Mouse (Mus musculus) thymus, postnatal 10 days (tissue): Measurements from ENCODE around the gene Akr1b7.
"Not testable (repeated sequence)": the region's sequence is repeated elsewhere in the genome, so short reads cannot be mapped to it uniquely, and the experiment has no call there.

Experiments used
- DNase-seq, 2 experiments: peaks; one replicate each; pipeline ENCODE4 v3.0.0; 2021; ENCODE audit warnings: low spot score in 2 of 2

The Akr1b7 gene

DNA sequence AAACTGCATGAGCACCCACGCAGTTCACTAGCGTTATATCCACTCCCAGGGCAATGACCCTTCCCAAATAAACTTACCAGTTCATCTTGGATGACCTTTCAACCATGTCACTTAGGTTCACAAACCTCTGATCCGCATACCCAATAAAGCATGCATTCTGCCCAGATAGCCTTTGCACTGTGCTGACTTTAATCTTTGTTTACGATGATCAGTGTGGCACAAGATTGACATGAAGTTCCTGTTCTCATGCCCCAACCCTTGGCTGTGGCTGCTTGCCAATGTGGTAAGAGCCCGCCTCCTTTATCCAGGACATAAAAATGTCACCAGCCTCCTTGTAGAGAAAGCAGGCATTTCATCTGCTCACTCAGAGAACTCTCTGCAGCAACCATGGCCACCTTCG is at the start of gene Akr1b7:
Gene Akr1b7 (plus strand): TSS at position 312 of the 400 bp plus-strand sequence.
- no peak for DNase-seq

DNA sequence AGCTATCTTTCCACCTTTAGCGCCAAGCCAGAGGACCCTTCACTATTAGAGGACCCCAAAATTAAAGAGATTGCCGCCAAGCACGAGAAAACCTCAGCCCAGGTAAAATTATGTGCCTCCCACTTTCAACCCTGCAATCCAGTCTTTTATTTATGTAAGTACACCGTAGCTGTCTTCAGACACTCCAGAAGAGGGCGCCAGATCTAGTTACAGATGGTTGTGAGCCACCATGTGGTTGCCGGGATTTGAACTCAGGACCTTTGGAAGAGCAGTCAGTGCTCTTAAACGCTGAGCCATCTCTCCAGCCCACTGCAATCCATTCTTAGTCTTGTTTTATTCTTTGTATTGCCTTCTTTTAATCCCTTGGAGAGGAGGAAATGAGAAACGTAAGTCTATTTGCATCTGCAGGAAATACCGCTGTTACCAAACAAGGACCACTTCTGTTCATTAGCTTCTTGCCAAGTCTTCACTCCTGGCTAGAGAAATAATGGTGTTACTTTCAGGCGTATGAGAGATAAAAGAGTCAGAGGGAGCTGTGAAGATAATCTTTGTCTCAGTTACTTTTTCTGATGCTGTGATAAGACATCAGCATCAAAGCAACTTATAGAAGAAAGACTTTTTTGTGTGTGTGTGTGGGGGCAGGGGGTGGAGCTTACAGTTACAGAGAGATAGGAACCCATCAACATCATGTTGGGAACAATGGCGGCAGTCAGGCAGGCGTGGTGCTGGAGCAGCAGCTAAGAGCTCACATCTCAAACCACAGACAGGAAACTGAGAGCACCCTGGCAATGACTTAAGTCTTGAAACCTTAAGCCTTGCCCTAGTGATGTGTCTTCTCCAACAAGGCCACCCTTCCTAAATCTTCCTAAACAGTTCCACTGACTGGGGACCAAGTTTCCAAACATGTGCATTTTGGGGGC is 47.7 kb upstream of the Akr1b7 start:
- DNase-seq: peak; percentile 23 to 35

DNA sequence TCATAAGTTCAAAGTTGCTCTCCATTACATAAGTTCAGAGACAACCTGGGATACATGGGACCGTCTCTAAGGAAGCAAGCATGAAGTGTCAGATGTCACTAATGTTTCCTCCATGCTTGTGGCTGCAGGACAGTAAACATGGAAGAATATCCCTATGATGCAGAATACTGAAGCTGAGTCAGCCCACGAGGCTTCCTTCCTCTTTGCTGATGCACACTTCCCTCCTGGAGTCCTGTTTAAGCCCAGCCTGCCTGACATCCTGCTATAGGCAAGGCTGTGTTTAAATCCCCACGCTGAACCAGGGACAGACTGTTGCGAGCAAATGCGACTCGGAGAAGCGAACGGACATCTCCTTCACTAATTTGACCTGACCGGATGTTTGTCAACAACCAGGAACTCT is 44.1 kb upstream of the Akr1b7 start:
- no peak for DNase-seq

DNA sequence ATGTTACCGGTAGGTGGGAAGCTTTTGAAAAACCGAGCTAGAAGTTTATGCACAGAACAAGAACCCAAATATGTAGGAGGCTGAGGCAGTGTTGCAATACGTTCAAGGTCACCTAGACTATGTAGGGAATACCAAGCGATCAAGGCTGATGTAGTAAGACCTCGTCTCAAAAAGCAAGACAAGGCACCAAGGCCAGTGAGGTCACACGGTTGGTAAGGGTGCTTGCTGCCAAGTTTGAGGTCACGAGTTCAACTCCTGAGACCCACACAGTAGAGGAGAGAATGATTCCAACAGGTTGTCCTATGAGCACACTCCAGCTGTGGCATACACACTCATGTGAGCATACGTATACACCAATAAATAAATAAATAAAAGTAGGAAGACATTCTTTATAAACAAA is 42.1 kb upstream of the Akr1b7 start:
- no peak for DNase-seq

DNA sequence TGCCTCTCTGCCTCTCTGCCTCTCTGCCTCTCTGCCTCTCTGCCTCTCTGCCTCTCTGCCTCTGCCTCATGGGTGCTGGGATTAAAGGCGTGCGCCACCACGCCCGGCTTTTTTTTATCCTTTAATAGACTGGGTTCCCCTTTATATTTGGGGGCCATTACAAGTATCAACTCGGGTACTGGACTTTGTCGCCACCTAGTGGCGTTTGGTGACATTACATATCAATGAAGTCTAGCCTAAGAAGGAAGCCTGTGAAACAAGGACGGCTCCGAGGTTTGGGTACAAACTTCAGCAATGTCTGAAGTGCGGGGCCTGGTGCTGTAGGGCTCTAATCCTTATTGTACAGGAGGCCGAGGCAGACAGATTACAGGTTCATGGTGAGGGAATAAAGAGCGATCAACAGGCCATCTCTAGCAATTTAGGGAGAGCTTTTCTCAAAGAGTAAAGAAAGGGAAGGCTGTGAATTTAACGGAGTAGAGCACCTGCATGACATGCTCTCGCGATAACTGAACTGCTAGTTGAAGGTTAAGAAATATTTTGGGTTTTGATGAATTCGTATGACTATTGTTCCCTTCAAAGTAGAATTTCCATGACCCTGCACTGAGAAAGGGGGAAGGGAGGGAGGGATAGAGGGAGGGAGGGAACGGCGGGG is 40.3 kb upstream of the Akr1b7 start:
- peak; percentile 74 to 86 for DNase-seq

DNA sequence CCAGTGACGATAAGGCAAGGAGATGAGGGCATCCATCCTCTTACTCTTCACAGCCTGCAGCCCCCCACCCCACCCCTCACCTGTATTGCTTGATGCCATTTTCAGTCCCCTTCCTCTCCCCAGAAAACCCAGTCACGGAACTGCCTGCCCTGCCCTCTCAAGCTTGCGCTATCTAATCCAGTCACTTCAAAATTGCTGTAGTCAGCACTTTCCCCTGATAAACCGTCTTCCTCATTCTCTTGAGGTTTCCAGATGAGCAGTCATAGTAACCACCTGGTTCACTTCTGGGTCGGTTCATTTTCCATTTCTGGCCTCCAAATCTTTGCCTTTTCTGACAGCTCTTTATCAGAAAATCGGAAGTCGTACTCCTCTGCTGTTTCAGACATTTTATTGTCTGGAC is 38.3 kb upstream of the Akr1b7 start:
- DNase-seq: peak; percentile 5 to 11

DNA sequence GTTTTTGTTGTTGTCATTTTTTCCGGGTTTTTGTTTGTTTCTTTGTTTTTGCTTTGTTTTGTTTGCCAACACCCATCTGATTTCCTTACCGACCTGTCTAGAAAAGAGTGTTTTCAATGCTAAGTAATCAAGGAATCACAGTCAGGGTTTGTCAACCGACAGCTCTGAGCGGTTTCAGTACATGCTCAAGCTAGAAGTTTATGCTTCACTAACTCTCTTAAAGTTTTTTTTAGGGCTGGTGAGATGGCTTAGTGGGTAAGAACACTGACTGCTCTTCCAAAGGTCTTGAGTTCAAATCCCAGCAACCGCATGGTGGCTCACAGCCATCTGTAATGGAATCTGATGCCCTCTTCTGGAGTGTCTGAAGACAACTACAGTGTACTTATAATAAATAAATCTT is 36.2 kb upstream of the Akr1b7 start:
- DNase-seq: not testable (repeated sequence)

DNA sequence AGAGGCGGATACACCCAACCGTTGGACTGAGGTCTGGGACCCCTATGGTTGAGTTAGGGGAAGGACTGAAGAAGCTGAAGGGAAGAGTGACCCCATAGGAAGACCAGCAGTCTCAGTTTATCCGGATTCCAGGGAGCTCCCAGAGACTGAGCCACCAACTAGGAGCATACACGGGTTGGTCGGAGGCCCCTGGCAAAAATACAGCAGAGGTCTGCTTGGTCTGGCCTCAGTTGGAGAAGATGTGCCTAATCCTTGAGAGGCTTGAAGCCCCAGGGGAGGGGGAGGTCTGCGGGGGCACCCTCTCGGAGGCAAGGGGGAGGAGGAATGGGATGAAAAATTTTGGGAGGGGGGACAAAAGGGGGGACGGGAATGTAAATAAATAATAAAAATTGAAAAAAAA is 28.7 kb upstream of the Akr1b7 start:
- no peak for DNase-seq

DNA sequence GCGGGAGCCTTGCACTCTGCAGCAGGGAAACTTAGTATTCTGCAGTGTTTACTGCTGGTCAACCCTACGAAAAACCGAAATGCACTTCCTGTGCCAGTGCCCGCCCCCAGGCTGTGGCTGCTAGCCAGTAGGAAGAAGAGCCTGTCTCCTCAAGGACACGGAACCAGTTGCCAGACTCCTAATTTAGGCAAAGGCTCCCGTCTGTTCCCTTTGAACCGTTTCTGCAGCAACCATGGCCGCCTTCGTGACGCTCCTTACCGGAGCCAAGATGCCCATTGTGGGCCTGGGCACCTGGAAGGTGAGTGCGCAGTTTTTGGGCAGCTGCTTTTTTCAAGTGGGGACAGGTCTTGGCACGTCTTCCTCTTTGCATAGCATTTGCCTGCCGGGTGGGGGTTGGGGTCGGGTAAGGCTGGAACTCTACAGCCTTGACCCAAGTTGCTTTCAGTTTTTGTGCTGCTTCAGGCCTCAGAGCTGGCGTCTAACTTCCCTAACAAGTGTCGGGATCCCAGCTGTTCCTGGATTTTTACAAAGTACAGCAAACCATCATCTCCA is 27.9 kb upstream of the Akr1b7 start, which contains the start of gene Akr1b10:
Gene Akr1b10 (plus strand): TSS at position 109 of the 552 bp plus-strand sequence.
- peak; percentile 50 to 64 for DNase-seq

DNA sequence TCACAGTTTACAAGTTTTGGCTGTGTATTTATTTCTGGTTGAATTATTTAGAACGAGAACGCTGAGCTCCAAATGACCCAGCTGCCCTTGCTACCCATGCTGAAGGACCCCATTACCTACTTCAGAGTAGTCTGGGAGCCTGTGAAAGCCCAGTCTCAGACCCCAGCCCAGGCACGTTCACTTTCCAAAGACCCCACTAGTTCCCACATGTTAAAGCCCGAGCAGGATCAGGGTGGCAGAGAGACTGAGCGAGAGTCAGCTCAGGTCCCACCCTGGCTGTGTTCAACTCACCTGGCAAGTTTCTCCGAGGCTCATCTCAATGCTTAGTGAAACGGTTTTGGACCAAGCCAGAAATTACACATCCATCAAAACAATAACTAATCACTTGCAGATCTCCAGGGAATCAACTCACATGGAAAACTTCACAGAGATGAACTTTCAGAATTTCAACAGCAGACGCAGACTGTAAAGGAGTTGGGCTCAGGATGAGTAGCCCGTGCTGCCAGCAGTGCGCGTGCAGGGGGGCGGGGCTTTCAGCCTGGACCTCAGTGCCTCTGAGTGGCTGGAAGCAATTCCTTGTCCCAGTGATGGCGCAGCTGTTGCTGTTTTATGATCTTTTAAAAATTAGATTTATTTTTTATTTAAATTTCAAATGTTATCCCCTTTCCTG is 27.3 kb upstream of the Akr1b7 start:
- DNase-seq: peak in 1 of 2 experiments; percentile 21

DNA sequence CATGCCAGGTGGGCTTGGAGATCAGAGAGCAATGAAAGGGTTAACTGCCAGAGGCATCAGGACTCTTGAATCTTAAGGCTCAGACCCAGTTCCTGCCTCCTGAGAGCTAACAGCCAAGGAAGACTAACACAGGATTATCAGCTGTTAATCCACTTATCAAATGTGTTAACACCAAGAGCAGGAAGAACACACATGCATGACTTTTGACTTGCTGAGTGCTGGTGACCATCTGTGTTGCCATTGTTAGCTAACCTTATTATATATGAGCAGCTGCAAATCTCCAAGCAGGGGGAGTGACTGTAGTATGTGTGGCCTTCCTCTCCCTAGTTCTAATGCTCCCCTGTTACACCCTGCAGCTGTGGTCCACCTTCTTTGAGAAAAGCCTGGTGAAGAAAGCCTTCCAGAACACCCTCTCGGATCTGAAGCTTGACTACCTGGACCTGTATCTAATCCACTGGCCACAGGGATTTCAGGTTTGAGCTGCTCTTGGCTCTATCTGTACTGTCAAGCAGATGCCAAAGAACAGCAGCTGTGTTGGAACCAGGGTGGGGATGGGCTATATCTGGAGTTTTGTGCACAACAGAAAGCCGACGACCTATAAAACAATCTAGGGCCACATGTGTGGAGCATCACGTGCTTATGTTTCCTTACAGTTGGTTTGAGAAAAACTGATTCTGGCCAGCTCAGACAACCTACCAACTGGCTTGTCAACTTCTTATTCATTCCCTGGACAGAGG is 23.5 kb upstream of the Akr1b7 start:
- no peak for DNase-seq

DNA sequence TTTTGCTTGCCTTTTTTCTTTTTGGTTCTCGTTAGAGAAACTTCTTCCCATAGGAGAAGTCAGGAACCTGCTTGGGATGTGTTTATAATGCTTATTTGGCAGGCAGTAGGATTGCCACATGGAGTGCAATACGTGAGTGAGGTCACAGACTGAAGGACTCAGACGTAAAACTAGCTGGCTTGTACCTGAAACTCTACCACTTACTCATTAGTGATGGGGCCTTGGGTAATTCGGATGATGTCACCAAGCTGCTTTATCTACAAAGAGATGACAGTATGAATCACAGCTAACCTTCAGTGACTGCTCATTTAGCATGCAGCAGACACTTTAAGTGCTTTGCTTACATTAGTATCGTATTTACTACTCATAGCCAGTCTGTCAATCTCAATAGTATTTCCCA is 16.2 kb upstream of the Akr1b7 start:
- no peak for DNase-seq

DNA sequence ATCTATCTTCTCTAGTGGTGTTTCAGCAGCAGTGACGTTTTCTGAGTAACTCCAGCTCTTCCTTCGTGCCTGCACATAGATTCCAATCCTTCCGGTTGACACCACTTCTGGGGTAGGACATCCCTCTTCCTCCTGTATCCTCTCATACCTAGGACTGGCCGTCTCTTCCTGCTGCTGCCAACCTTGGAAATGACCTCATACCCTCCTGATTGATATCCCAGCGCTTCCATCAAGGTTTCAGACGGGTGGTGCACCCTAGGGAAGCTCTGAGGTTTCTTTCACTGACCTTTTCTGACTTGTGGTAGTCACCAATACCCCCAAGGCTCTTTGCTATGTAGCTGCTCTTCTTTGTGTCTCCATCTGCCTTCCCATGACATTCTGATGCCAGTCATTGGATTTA is 13.7 kb upstream of the Akr1b7 start:
- no peak for DNase-seq

DNA sequence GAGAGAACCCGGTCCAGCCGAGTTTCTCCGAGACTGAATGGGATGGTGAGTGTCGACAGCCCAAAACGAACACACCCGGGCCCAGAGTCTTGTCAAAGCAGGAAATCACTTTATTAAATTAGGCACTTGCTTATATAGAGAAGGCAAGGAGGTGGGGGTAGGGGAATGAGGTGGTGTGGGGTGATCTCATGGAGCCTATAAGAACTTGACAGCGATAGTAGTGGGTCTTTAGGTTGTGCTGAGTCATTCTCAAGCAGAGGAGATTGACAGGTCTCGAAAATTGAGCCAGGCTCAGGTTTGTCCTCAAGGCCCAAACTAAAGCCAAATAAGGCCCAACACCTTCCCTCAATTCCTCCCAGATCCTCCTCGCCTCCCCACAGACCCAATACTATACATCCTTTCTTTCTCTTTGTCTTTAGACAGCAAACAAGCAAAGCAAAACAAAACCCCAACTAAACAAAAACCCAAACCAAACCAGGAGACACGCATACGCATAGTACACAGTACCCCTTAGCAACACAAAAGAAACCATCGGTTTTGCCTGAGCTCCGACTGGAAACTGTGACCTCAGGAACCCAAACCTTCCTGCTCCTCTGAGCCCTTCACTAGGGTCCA is 12.4 kb upstream of the Akr1b7 start:
- no peak for DNase-seq

DNA sequence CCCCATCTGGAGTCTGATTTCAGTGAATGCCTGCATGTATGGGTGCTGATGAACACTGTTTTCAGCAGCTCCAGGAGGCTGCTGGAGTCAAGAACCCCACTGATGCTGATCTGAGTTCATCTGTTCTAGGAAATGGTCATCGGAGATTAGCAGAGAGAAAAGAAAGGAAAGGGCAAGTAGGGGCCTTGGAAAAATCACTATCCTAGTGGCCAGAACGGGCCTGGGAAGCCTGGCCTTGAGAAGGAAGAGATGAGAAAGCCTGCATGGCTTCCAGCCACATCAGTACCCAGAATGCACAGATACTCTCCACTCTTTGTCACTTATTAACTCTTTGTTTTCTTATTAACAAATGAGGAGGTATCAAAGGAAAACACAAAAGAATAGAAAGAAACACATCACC is 11.4 kb upstream of the Akr1b7 start:
- DNase-seq: no peak

DNA sequence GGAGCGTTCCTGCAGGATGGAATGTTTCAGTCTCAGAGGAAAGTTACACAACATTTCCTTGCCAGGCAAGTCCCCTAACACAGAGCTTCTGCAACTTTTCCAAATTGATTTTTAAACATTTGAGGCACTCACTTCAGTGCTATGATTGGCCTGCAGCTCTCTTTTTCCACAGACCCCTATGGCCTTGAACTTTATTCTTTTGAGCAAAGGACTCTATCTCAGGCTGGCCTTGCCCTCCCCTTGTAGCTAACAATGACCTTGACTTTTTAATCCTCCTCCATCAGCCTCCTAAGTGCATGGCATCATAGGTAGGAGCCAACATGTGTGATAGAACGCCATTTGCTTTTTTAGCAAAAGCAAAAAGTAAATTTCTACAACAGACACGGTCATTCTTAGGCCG is 5.4 kb upstream of the Akr1b7 start:
- DNase-seq: no peak

DNA sequence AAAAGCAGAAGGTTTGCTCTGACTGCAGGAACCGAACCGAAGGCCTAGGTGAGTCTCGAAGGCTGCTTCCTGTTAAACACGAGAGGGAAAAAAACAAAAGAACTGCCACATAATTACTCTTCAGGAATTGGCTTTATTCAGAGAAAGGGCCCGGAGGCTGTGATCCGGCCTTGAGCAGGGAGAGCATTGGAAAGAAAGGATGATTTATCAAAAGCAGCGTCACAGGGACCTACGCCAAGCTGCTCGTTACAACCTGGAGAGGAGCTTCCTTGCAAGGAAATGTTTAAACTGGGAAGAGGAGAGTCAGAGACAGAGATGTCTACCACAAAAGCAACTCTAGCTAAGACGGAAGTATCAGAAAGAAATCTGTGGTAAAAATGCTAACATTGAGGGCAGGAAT is 4.7 kb upstream of the Akr1b7 start:
- DNase-seq: no peak

DNA sequence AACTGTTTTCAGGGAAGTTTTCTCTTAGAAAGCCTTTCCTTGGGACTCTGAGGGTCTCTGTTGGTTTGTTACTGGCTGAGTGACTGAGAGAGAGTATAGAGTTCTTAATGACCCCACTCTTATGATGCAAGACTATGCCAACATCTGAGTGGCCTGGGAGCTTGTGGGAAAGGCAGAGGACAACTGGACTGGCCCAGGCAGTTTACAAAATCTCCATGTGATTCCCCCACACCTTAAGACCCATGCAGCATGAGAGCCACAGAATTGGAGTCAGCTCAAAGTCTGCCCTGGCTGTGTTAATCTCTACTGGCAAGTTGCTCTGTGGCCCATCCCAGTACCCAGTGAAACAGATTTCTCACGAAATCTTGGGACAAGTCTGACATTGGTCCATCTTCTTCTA is 554 bp downstream of the Akr1b7 start:
- no peak for DNase-seq

DNA sequence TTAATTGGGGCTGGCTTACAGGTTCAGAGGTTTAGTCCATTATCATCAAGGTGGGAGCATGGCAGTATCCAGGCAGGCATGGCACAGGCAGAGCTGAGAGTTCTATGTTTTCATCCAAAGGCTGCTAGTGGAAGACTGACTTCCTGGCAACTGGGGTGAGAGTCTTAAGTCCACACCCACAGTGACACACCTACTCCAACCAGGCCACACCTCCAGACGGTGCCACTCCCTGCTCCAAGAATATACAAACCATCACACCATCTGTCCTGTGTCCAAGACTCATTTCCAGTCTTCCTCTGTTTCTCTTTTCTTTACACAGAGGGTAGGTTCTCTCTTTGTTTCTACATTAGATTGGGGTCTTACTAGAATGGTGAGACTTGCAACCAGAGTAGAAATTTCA is 1.3 kb downstream of the Akr1b7 start:
- not testable (repeated sequence) for DNase-seq

DNA sequence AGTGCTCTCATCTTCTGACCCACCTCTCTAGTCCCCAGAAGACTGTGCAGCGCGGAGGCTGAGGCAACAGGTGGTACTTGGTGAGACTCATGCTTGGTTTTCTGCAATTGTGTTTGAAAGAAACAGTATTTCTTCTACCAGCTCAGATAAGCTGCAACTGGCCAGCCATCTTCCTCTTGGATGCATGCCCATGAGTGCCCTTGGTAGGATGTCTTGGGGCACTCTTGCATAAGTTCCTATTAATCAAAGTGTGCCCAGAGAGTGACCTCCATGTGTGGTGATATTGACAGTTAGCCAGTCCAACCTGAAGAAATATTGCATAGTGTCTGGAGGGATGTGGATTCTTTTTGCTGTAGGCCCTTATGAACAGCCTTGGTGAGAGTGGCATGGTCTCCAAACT is 4.4 kb downstream of the Akr1b7 start:
- no peak for DNase-seq

DNA sequence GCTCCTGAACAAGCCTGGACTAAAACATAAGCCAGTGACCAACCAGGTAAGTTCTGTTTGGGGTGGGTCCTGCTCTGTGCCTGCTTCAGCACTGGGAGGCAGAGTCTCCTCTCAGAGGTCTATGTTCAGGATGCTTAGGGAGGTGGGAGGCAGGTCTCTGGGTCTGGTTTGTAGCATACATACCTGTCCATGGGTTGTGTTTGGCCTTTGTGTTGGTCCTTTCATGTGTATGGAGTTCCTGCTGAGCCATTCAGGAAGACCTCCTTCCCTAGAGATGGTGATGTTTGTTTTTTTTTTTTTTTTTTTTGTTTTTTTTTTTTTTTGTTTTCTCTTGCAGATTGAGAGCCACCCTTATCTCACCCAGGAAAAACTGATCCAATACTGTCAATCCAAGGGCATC is 6.9 kb downstream of the Akr1b7 start:
- no peak for DNase-seq
